Mouse (Mus musculus) small intestine, adult 2 months (tissue): ENCODE data around the gene Slc25a24. TPM values are rescaled to one million over a fixed set of nuclear protein-coding genes. Genes with fewer than 3 reads are reported as not detected.
A peak's percentile ranks its signal among the peaks of the same experiment; 100 is the strongest.

Experiments used
- H3K27ac ChIP-seq: fragments of 200-500 bp; 2 replicates; pipeline ENCODE4 v1.5.1; 2012; ENCODE audit warnings: low read depth, low read length, control low read depth, inconsistent platforms; ENCODE audit not compliant: insufficient read depth
- H3K27me3 ChIP-seq: fragments of 200-500 bp; 2 replicates; pipeline ENCODE4 v1.6.1; 2012; ENCODE audit warnings: mild to moderate bottlenecking, moderate library complexity, low read length, inconsistent platforms; ENCODE audit not compliant: control insufficient read depth, insufficient read depth
- H3K36me3 ChIP-seq: fragments of 200-500 bp; 2 replicates; pipeline ENCODE4 v1.6.1; 2012; ENCODE audit warnings: mild to moderate bottlenecking, low read length, control low read depth, inconsistent platforms; ENCODE audit not compliant: control insufficient read depth, insufficient read depth
- H3K4me1 ChIP-seq: fragments of 200-500 bp; 2 replicates; pipeline ENCODE4 v1.6.1; 2012; ENCODE audit warnings: low read length, inconsistent platforms, mixed read lengths; ENCODE audit not compliant: control insufficient read depth, insufficient read depth, insufficient read length
- H3K4me3 ChIP-seq: fragments of 200-500 bp; 2 replicates; pipeline ENCODE4 v1.5.1; 2012; ENCODE audit warnings: low read depth, mild to moderate bottlenecking, control low read depth, inconsistent platforms, low read length, moderate library complexity
- CTCF ChIP-seq: fragments of 200-500 bp; IDR thresholded peaks from 2 replicates; pipeline ENCODE4 v1.5.1; 2012; ENCODE audit warnings: low read depth, mild to moderate bottlenecking, control low read depth, inconsistent platforms, low read length, moderate library complexity, mixed read lengths; ENCODE audit not compliant: insufficient replicate concordance, insufficient read length; ENCODE audit errors: extremely low read depth
- POLR2A ChIP-seq: fragments of 200-500 bp; IDR thresholded peaks from 2 replicates; pipeline ENCODE4 v1.6.1; 2012; ENCODE audit warnings: low read depth, mild to moderate bottlenecking, control low read depth, inconsistent platforms, low read length, moderate library complexity
- WGBS: fragments of 180-500 bp; shearing (Covaris S2); methylation state at CpG from one replicate; pipeline ENCODE4 v1.1.7; 2018; 5-methylcytosine and 5-hydroxymethylcytosine counted together
- polyA plus RNA-seq: library from polyadenylated mRNA; depleted of rRNA; stranded (reverse); fragments of >200 nt; gene quantifications from 2 replicates; pipeline ENCODE4 v1.2.3, GENCODE M21; 2012; rRNA removed

Slc25a24 gene
- 18.4 and 67.3 TPM in 2 replicates for polyA plus RNA-seq

GRCm38 (mm10) chr3:109122641-109123530 lies at the start of gene Slc25a24:
Gene Slc25a24 (plus strand): TSS chr3:109123149.
- H3K36me3 ChIP-seq: peaks cover 4% of the 10 kb centered on the region; the same call in 1 of the 2 replicates
- TF ChIP-seq POLR2A (peak; percentile 28; the same call in 1 of the 2 replicates), CTCF (no peak)
- H3K27me3 ChIP-seq: no peaks in the 10 kb centered on the region
- peaks cover 14% of the 10 kb centered on the region for H3K4me1 ChIP-seq
- peak within 1 kb of the TSS; percentile 97 for H3K4me3 ChIP-seq
- WGBS: 1% methylated on average over 44 of the region's 49 CpGs
- peak within 1 kb of the TSS; percentile 99 for H3K27ac ChIP-seq

GRCm38 (mm10) chr3:109080169-109080568 lies 42.8 kb upstream of the Slc25a24 start, which contains the start of gene Slc25a54:
Gene Slc25a54 (plus strand): TSS chr3:109080469.
- no peaks in the 10 kb centered on the region for H3K36me3 ChIP-seq
- H3K27ac ChIP-seq: no peak within 1 kb of the TSS
- no peak within 1 kb of the TSS for H3K4me3 ChIP-seq
- no peaks in the 10 kb centered on the region for H3K4me1 ChIP-seq
- no peaks in the 10 kb centered on the region for H3K27me3 ChIP-seq
- TF ChIP-seq CTCF: no peak
- no peak for TF ChIP-seq POLR2A
- WGBS: 93% methylated on average over 17 of the region's 17 CpGs

- WGBS: 94% methylated on average over 2 of the region's 2 CpGs
- Histone ChIP-seq H3K36me3 (no peaks in the 10 kb centered on the region), H3K4me1 (no peaks in the 10 kb centered on the region), H3K27me3 (no peaks in the 10 kb centered on the region), H3K4me3 (no peak overlapping the region), H3K27ac (no peak overlapping the region)
- TF ChIP-seq CTCF (no peak), POLR2A (no peak)
Observed at GRCm38 (mm10) chr3:109084418-109084817, 38.5 kb upstream of the Slc25a24 start.

- no peak for TF ChIP-seq CTCF
- no peak for TF ChIP-seq POLR2A
- Histone ChIP-seq H3K4me1 (no peaks in the 10 kb centered on the region), H3K27ac (no peak overlapping the region), H3K27me3 (no peaks in the 10 kb centered on the region), H3K36me3 (no peaks in the 10 kb centered on the region), H3K4me3 (no peak overlapping the region)
- 26% methylated on average over 2 of the region's 2 CpGs for WGBS
Observed at GRCm38 (mm10) chr3:109088460-109088859, 34.5 kb upstream of the Slc25a24 start.

GRCm38 (mm10) chr3:109104702-109105101 lies 18.2 kb upstream of the Slc25a24 start:
- Histone ChIP-seq H3K4me3 (no peak overlapping the region), H3K27ac (no peak overlapping the region), H3K27me3 (no peaks in the 10 kb centered on the region), H3K36me3 (no peaks in the 10 kb centered on the region), H3K4me1 (no peaks in the 10 kb centered on the region)
- WGBS: 67% methylated on average over 8 of the region's 8 CpGs
- TF ChIP-seq CTCF (no peak), POLR2A (no peak)

- peaks cover 7% of the 10 kb centered on the region; the same call in 1 of the 2 replicates for H3K4me1 ChIP-seq
- H3K27ac ChIP-seq: no peak overlapping the region
- no peaks in the 10 kb centered on the region for H3K36me3 ChIP-seq
- H3K4me3 ChIP-seq: no peak overlapping the region
- TF ChIP-seq POLR2A: no peak
- no peak for TF ChIP-seq CTCF
- H3K27me3 ChIP-seq: no peaks in the 10 kb centered on the region
Observed at GRCm38 (mm10) chr3:109117136-109117535, 5.8 kb upstream of the Slc25a24 start.

- H3K36me3 ChIP-seq: no peaks in the 10 kb centered on the region
- H3K27me3 ChIP-seq: no peaks in the 10 kb centered on the region
- H3K4me3 ChIP-seq: no peak overlapping the region
- 83% methylated on average over 5 of the region's 5 CpGs for WGBS
- no peak overlapping the region for H3K27ac ChIP-seq
- H3K4me1 ChIP-seq: peaks cover 7% of the 10 kb centered on the region; the same call in 1 of the 2 replicates
- TF ChIP-seq POLR2A (no peak), CTCF (no peak)
Observed at GRCm38 (mm10) chr3:109119562-109119961, 3.4 kb upstream of the Slc25a24 start.

GRCm38 (mm10) chr3:109119973-109120372 lies 3.0 kb upstream of the Slc25a24 start:
- TF ChIP-seq CTCF (no peak), POLR2A (no peak)

More at GRCm38 (mm10) chr3:109119973-109120372, 3.0 kb upstream of the Slc25a24 start:
- H3K27me3 ChIP-seq: no peaks in the 10 kb centered on the region
- no peak overlapping the region for H3K27ac ChIP-seq
- H3K4me3 ChIP-seq: no peak overlapping the region
- H3K36me3 ChIP-seq: no peaks in the 10 kb centered on the region
- H3K4me1 ChIP-seq: peaks cover 7% of the 10 kb centered on the region; the same call in 1 of the 2 replicates
- 91% methylated on average over 5 of the region's 5 CpGs for WGBS
